Mouse (Mus musculus) midbrain, embryonic 14.5 days (tissue): ENCODE data around the gene Acer2. TPM values are rescaled to one million over a fixed set of nuclear protein-coding genes. Genes with fewer than 3 reads are reported as not detected.
A peak's percentile ranks its signal among the peaks of the same experiment; 100 is the strongest.

Source experiments
- ATAC-seq: fragments of 200-750 bp; cut with Nextera tagmentation; 2 replicates; pipeline ENCODE4 v1.8.0; 2017; ENCODE audit warnings: moderate number of reproducible peaks, moderate library complexity; ENCODE audit not compliant: low FRiP score, low TSS enrichment
- DNase-seq: peaks from one replicate; pipeline ENCODE4 v3.0.0-alpha.2; 2015
- H3K27ac ChIP-seq: fragments of 300-500 bp; sonication (generic); replicated peaks from 2 replicates; pipeline ENCODE4 v1.5.1; 2014; ENCODE audit warnings: mild to moderate bottlenecking, low read depth, low read length, moderate library complexity
- H3K27me3 ChIP-seq: fragments of 300-500 bp; sonication (generic); 2 replicates; pipeline ENCODE4 v1.6.1; 2014; ENCODE audit warnings: low read length, control low read depth, mixed read lengths; ENCODE audit not compliant: control insufficient read depth, insufficient read depth
- H3K36me3 ChIP-seq: fragments of 300-500 bp; sonication (generic); 2 replicates; pipeline ENCODE4 v1.6.1; 2014; ENCODE audit warnings: low read length, control low read depth; ENCODE audit not compliant: control insufficient read depth, insufficient read depth
- H3K4me1 ChIP-seq: fragments of 300-500 bp; sonication (generic); 2 replicates; pipeline ENCODE4 v1.6.1; 2014; ENCODE audit warnings: mild to moderate bottlenecking, antibody characterized with exemption, low read length, control low read depth; ENCODE audit not compliant: control insufficient read depth, insufficient read depth
- H3K4me2 ChIP-seq: fragments of 300-500 bp; sonication (generic); 2 replicates; pipeline ENCODE4 v1.6.1; 2014; ENCODE audit warnings: mild to moderate bottlenecking, low read length, moderate library complexity
- H3K4me3 ChIP-seq: fragments of 300-500 bp; sonication (generic); replicated peaks from 2 replicates; pipeline ENCODE4 v1.5.1; 2014; ENCODE audit warnings: low read depth, low read length
- H3K9ac ChIP-seq: fragments of 300-500 bp; sonication (generic); replicated peaks from 2 replicates; pipeline ENCODE4 v1.6.1; 2014; ENCODE audit warnings: mild to moderate bottlenecking, low read length, moderate library complexity
- H3K9me3 ChIP-seq: fragments of 300-500 bp; sonication (generic); 2 replicates; pipeline ENCODE4 v1.6.1; 2016; ENCODE audit warnings: low read length, control low read depth, mixed read lengths; ENCODE audit not compliant: control insufficient read depth
- WGBS: fragments of 180-500 bp; shearing (Covaris S2); extraction: QIAGEN DNeasy Blood & Tissue Kit; methylation state at CpG from one replicate; pipeline ENCODE4 v1.1.7; 2014; 5-methylcytosine and 5-hydroxymethylcytosine counted together
- polyA plus RNA-seq: library from polyadenylated mRNA; unstranded; fragments of >200 nt; fragmentation: Nextera tagmentation; extraction: Ambion mirVana; gene quantifications from 2 replicates; pipeline ENCODE4 v1.2.1, GENCODE M21; 2014

Acer2 gene
- polyA plus RNA-seq, 1 experiment from 2014 or later: 26.8 TPM

GRCm38 (mm10) chr4:86852813-86853590 lies 21.2 kb upstream of the Acer2 start:
- Histone ChIP-seq H3K36me3 (peaks cover 50% of the 10 kb centered on the region), H3K9ac (no peak overlapping the region), H3K27ac (no peak overlapping the region), H3K9me3 (no peaks in the 10 kb centered on the region), H3K4me2 (no peak overlapping the region), H3K4me3 (no peak overlapping the region), H3K4me1 (peaks cover 10% of the 10 kb centered on the region), H3K27me3 (no peaks in the 10 kb centered on the region)
- WGBS: 89% methylated on average over 4 of the region's 4 CpGs
- no peak for DNase-seq
- no peak for ATAC-seq

- peaks cover 38% of the 10 kb centered on the region for H3K36me3 ChIP-seq
- DNase-seq: peak; percentile 31
- H3K27me3 ChIP-seq: no peaks in the 10 kb centered on the region
- no peaks in the 10 kb centered on the region for H3K9me3 ChIP-seq
- 2% methylated on average over 50 of the region's 50 CpGs for WGBS
- peak overlapping the region; percentile 89 for H3K4me3 ChIP-seq
- H3K9ac ChIP-seq: peak overlapping the region; percentile 99
- H3K4me2 ChIP-seq: peak overlapping the region; percentile 87
- H3K27ac ChIP-seq: peak overlapping the region; percentile 97
- peaks cover 16% of the 10 kb centered on the region for H3K4me1 ChIP-seq
- ATAC-seq: 0 out of 2 replicates have a peak, but pooled peaks have one; percentile 0
These were observed 17.7 kb upstream of the Acer2 start for GRCm38 (mm10) chr4:86856304-86857112.

GRCm38 (mm10) chr4:86857113-86858069 lies 16.8 kb upstream of the Acer2 start, which contains the start of gene Rps6:
Gene Rps6 (minus strand): TSS chr4:86857412.
- H3K4me2 ChIP-seq: peak within 1 kb of the TSS; percentile 87
- peak within 1 kb of the TSS; percentile 99 for H3K9ac ChIP-seq
- peak; percentile 98 for ATAC-seq
- WGBS: under 1% methylated on average over 68 of the region's 68 CpGs
- peak within 1 kb of the TSS; percentile 89 for H3K4me3 ChIP-seq
- H3K27ac ChIP-seq: peak within 1 kb of the TSS; percentile 97
- H3K36me3 ChIP-seq: peaks cover 30% of the 10 kb centered on the region
- no peaks in the 10 kb centered on the region for H3K9me3 ChIP-seq
- no peaks in the 10 kb centered on the region for H3K27me3 ChIP-seq
- peak; percentile 99 for DNase-seq
- peaks cover 16% of the 10 kb centered on the region for H3K4me1 ChIP-seq

DNA sequence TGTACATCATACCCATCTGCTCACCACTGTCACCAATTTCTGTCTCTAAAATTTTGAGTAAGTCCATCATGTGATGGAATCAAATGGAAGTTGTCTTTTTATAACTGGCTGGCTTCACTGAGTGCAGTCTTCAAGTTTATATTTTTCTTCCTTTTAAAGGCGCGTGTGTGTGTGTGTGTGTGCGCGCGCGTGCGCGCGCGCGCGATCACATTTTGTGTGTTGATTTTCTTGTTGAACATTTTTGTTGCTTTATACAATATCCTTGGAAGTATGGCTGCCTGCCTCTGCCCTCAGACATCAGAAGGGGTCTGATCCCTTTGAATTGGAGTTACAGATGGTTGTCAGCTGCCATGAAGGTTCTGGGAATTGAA lies 16.1 kb upstream of the Acer2 start:
- no peak for ATAC-seq
- DNase-seq: peak; percentile 60
- peak overlapping the region; percentile 97 for H3K27ac ChIP-seq
- H3K4me2 ChIP-seq: peak overlapping the region; percentile 87
- H3K36me3 ChIP-seq: peaks cover 23% of the 10 kb centered on the region
- H3K27me3 ChIP-seq: no peaks in the 10 kb centered on the region
- peaks cover 16% of the 10 kb centered on the region for H3K4me1 ChIP-seq
- 58% methylated on average over 12 of the region's 12 CpGs for WGBS
- H3K9ac ChIP-seq: peak overlapping the region; percentile 99
- H3K4me3 ChIP-seq: peak overlapping the region; percentile 89
- no peaks in the 10 kb centered on the region for H3K9me3 ChIP-seq

- DNase-seq (no peak), ATAC-seq (no peak)
- H3K27ac ChIP-seq: no peak overlapping the region
- H3K9me3 ChIP-seq: no peaks in the 10 kb centered on the region
- H3K9ac ChIP-seq: no peak overlapping the region
- H3K4me2 ChIP-seq: no peak overlapping the region
- WGBS: 86% methylated on average over 5 of the region's 5 CpGs
- H3K27me3 ChIP-seq: no peaks in the 10 kb centered on the region
- no peaks in the 10 kb centered on the region for H3K36me3 ChIP-seq
- H3K4me3 ChIP-seq: no peak overlapping the region
- H3K4me1 ChIP-seq: no peaks in the 10 kb centered on the region
These were observed 10.1 kb upstream of the Acer2 start for GRCm38 (mm10) chr4:86864087-86864486.

- ATAC-seq: no peak
- H3K4me3 ChIP-seq: no peak overlapping the region
These were observed 2.2 kb upstream of the Acer2 start for GRCm38 (mm10) chr4:86871988-86872387.

GRCm38 (mm10) chr4:86873072-86873471 lies 1.1 kb upstream of the Acer2 start:
- 56% methylated on average over 4 of the region's 4 CpGs for WGBS
- Histone ChIP-seq H3K4me3 (no peak overlapping the region), H3K9me3 (no peaks in the 10 kb centered on the region), H3K36me3 (no peaks in the 10 kb centered on the region), H3K27ac (no peak overlapping the region), H3K9ac (no peak overlapping the region), H3K4me1 (peaks cover 10% of the 10 kb centered on the region), H3K4me2 (no peak overlapping the region), H3K27me3 (no peaks in the 10 kb centered on the region; the same call in 1 of the 2 replicates)
- ATAC-seq: no peak
- no peak for DNase-seq

More at GRCm38 (mm10) chr4:86871988-86872387, 2.2 kb upstream of the Acer2 start:
- no peaks in the 10 kb centered on the region for H3K36me3 ChIP-seq
- H3K9me3 ChIP-seq: no peaks in the 10 kb centered on the region
- no peak for DNase-seq
- H3K27ac ChIP-seq: no peak overlapping the region
- H3K4me1 ChIP-seq: peaks cover 10% of the 10 kb centered on the region
- no peak overlapping the region for H3K4me2 ChIP-seq
- no peaks in the 10 kb centered on the region; the same call in 1 of the 2 replicates for H3K27me3 ChIP-seq
- no peak overlapping the region for H3K9ac ChIP-seq

DNA sequence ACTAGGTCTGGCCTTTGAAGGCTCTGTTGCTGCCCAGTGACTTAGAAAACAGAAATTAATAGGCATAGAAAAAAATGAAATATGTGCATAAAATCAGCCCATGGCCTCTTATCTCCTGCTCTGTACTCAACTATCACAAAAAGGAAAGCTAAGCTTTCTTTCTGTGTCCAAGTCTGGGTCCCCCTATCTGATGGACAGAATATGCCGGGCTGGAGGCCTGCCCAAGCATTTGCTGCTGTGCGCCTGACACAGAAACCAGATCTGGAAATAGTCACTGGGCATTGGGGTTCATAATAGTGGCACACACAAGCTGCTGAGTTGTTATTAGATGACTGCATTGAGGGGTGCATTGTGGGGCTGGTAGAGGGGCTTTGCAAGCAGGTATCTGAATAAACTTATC lies 5.3 kb downstream of the Acer2 start:
- peaks cover 10% of the 10 kb centered on the region for H3K4me1 ChIP-seq
- H3K4me3 ChIP-seq: no peak overlapping the region
- no peak overlapping the region for H3K4me2 ChIP-seq
- H3K27me3 ChIP-seq: no peaks in the 10 kb centered on the region
- DNase-seq: no peak
- no peak overlapping the region for H3K9ac ChIP-seq
- H3K9me3 ChIP-seq: no peaks in the 10 kb centered on the region
- no peak for ATAC-seq
- H3K36me3 ChIP-seq: no peaks in the 10 kb centered on the region
- 95% methylated on average over 2 of the region's 2 CpGs for WGBS
- no peak overlapping the region for H3K27ac ChIP-seq
